9 mouse cellular contexts compared by ENCODE assay signal in genomic region chr19:6126789-6127580, GRCm38 (mm10). TPM values are rescaled to one million over a fixed set of nuclear protein-coding genes. Genes with fewer than 3 reads are reported as not detected.
A peak's percentile ranks its signal among the peaks of the same experiment; 100 is the strongest.
DNase-seq lines count a peak whose midpoint lies in the region; ATAC-seq and TF ChIP-seq lines count a peak whose summit lies in the region.
"Had no signal": no experiment of that assay in that cellular context is flagged by ENCODE, and none has a peak within 500 bp of the region (broad histone marks: within the 10 kb centered on the region; RNA-seq: fewer than 3 reads in every experiment).

No protein-coding gene starts in this region.

- H3K79me2 ChIP-seq in CH12.LX (replicated peaks; ENCODE audit: control insufficient read depth, extremely low read depth, insufficient read depth, poor library complexity, severe bottlenecking) (no peaks in the 10 kb centered on the region), macrophage (ENCODE audit: inconsistent target) (peaks cover 6% of the 10 kb centered on the region; the same call in 1 of the 2 replicates)

- H3K4me3 ChIP-seq in heart, embryonic 13.5 days = peak overlapping the region; percentile 63
- H3K4me3 ChIP-seq in CH12.LX (replicated peaks in 1 of 3; ENCODE audit: low read depth in 2 of 3, low read length in 2 of 3, poor library complexity in 1 of 3) (peak overlapping the region; percentile 30 to 56 (median 55)), macrophage (ENCODE audit: inconsistent target) (peak overlapping the region; percentile 67)
- peak overlapping the region; percentile 51 for H3K4me3 ChIP-seq in forebrain, postnatal 0 days (ENCODE audit: low read depth, low read length)

- H3K27ac ChIP-seq in heart, embryonic 13.5 days (replicated peaks) = peak overlapping the region; percentile 90
- H3K27ac ChIP-seq in CH12.LX (ENCODE audit: insufficient read depth, low read depth) (no peak overlapping the region), macrophage (peak overlapping the region; percentile 81)
- H3K27ac ChIP-seq in forebrain, postnatal 0 days (ENCODE audit: low read depth, low read length) = no peak overlapping the region

- in situ Hi-C loops in CH12.LX (cut with MboI; ENCODE audit: low pct_ligation_motif_present, low pct_unique_long_range_greater_than_20kb, low sequenced_read_pairs) = loop anchor here (10.0 kb wide), 1 partner anchor 162 kb away; the partner anchor contains the start of gene Pola2

- no peak for TF ChIP-seq RAD21 in CH12.LX (IDR thresholded peaks at IDR 0.05; ENCODE audit: low read depth, low read length)

- H3K36me3 ChIP-seq in heart, embryonic 13.5 days = no peaks in the 10 kb centered on the region
- H3K36me3 ChIP-seq in CH12.LX (replicated peaks in 1 of 2; ENCODE audit: control insufficient read depth in 1 of 2, insufficient read depth in 1 of 2, low read length in 1 of 2) = peaks cover 0 to 14% of the 10 kb centered on the region in 2 experiments
- H3K36me3 ChIP-seq in forebrain, postnatal 0 days (ENCODE audit: insufficient read depth) = no peaks in the 10 kb centered on the region
- peaks cover 8% of the 10 kb centered on the region; the same call in 1 of the 2 replicates for H3K36me3 ChIP-seq in macrophage (ENCODE audit: inconsistent target)

- TF ChIP-seq POLR2A in CH12.LX (IDR thresholded peaks at IDR 0.05; ENCODE audit: low read depth, low read length) = no peak

- no peak for TF ChIP-seq EP300 in CH12.LX (IDR thresholded peaks at IDR 0.05; ENCODE audit: low read length)

- no peaks in the 10 kb centered on the region for H3K27me3 ChIP-seq in heart, embryonic 13.5 days (replicated peaks)
- no peaks in the 10 kb centered on the region for H3K27me3 ChIP-seq in CH12.LX (replicated peaks)
- H3K27me3 ChIP-seq in forebrain, postnatal 0 days (ENCODE audit: insufficient read depth, low read length) = no peaks in the 10 kb centered on the region

- DNase-seq in heart, adult 11 months = no peak
- DNase-seq in CH12.LX (ENCODE audit: extremely low read depth) = no peak
- DNase-seq in forebrain, postnatal 0 days = no peak
- no peak for DNase-seq in Muller cell, postnatal 12 days (ENCODE audit: inconsistent ontology term)
- no peak for DNase-seq in cerebellum, postnatal 25 days
- DNase-seq in right cerebral cortex, postnatal 25 days = no peak
- DNase-seq: right cerebral cortex, adult 18-20 months had no signal

- dilution Hi-C loops in CH12.LX (cut with MboI; ENCODE audit: extremely low pct_ligation_motif_present, extremely low pct_unique_long_range_greater_than_20kb, low sequenced_read_pairs) = no loop called here

- no peak for TF ChIP-seq CTCF in CH12.LX (conservative IDR thresholded peaks at IDR 0.05 in 1 of 2, IDR thresholded peaks at IDR 0.05 in 1 of 2; ENCODE audit: low read depth in 2 of 2, low read length in 2 of 2)
- no peak for TF ChIP-seq CTCF in forebrain, postnatal 0 days (IDR thresholded peaks at IDR 0.05; ENCODE audit: low read depth)

- H3K9me3 ChIP-seq in heart, embryonic 13.5 days = no peaks in the 10 kb centered on the region; the same call in 1 of the 2 replicates
- no peaks in the 10 kb centered on the region for H3K9me3 ChIP-seq in CH12.LX (replicated peaks; ENCODE audit: low read length)
- H3K9me3 ChIP-seq in forebrain, postnatal 0 days (ENCODE audit: low read length) = no peaks in the 10 kb centered on the region

- H3K9ac ChIP-seq in heart, embryonic 13.5 days = peak overlapping the region; percentile 83
- peak overlapping the region; percentile 58 for H3K9ac ChIP-seq in CH12.LX (ENCODE audit: insufficient read depth, low read depth)
- no peak overlapping the region for H3K9ac ChIP-seq in forebrain, postnatal 0 days

- ATAC-seq in heart, embryonic 13.5 days (ENCODE audit: extremely low read depth, insufficient number of reproducible peaks, low FRiP score, low TSS enrichment) = no peak
- no peak for ATAC-seq in forebrain, postnatal 0 days

- peak overlapping the region; percentile 73 for H3K4me2 ChIP-seq in heart, embryonic 13.5 days
- peak overlapping the region; percentile 71 for H3K4me2 ChIP-seq in CH12.LX (ENCODE audit: insufficient read depth, low read depth, poor library complexity, severe bottlenecking)
- H3K4me2 ChIP-seq in forebrain, postnatal 0 days (ENCODE audit: low read depth) = peak overlapping the region; percentile 65

- peaks cover 13% of the 10 kb centered on the region; the same call in 1 of the 2 replicates for H3K4me1 ChIP-seq in heart, embryonic 13.5 days
- H3K4me1 ChIP-seq in CH12.LX (ENCODE audit: control insufficient read depth in 1 of 2, insufficient read depth in 2 of 2) = peaks cover 2 to 9% of the 10 kb centered on the region in 2 experiments; a peak in 3 of 4 replicates
- H3K4me1 ChIP-seq in forebrain, postnatal 0 days (ENCODE audit: insufficient read depth) = no peaks in the 10 kb centered on the region; the same call in 1 of the 2 replicates

- 69% methylated on average over 10 of the region's 10 CpGs for WGBS in heart, embryonic 13.5 days
- 74% methylated on average over 10 of the region's 10 CpGs for WGBS in forebrain, postnatal 0 days
- WGBS in macrophage (ENCODE audit: missing documents) = 63% methylated on average over 9 of the region's 10 CpGs

TF ChIP-seq in CH12.LX, 34 proteins besides CTCF, POLR2A, EP300 and RAD21 (continues in another document):
- TF ChIP-seq ZMIZ1 (IDR thresholded peaks at IDR 0.05; ENCODE audit: low read depth, low read length) (no peak), PAX5 (IDR thresholded peaks at IDR 0.05; ENCODE audit: low read length) (no peak)

RNA-seq across cellular contexts. Expression of gene Snx15, which starts 1.1 kb away (rescaled TPM):
- polyA plus RNA-seq in heart, embryonic 13.5 days (2015; fragmentation: Nextera tagmentation; extraction: Ambion mirVana) = 21.0 and 23.9 TPM in 2 replicates
- total RNA-seq in CH12.LX (2012; rRNA removed) (15.6 and 17.4 TPM in 2 replicates), CH12.LX (2014; rRNA removed) (14.0 and 15.3 TPM in 2 replicates)
- polyA plus RNA-seq in CH12.LX (2012; ENCODE audit: insufficient read length, low read depth) (14.4 and 15.7 TPM in 2 replicates), macrophage (2018) (28.8 to 41.8 TPM (median 33.8 TPM) in 3 replicates)
- 46.1 and 57.0 TPM in 2 replicates for total RNA-seq in forebrain, postnatal 0 days (2014; rRNA removed)
- 58.0 and 60.5 TPM in 2 replicates for polyA plus RNA-seq in forebrain, postnatal 0 days (2015; fragmentation: Nextera tagmentation; extraction: Ambion mirVana)
- total RNA-seq in macrophage (2018; cell fraction: chromatin; rRNA removed) = 10 to 100 TPM in 24 of 26 experiments, 1 to 10 TPM in 2; 5.6 to 97.0 (median 55.0) TPM
- total RNA-seq in macrophage (2018; cell fraction: cytosol; rRNA removed) = 10 to 100 TPM; 24.8 to 48.8 (median 38.4) TPM
- 10 to 100 TPM in 25 of 26 experiments, 1 to 10 TPM in 1; 9.1 to 77.4 (median 46.5) TPM for total RNA-seq in macrophage (2018; cell fraction: nucleus; rRNA removed)

RNA-seq across cellular contexts. Expression of gene Sac3d1, which starts 8.5 kb away (rescaled TPM):
- polyA plus RNA-seq in heart, embryonic 13.5 days (2015; fragmentation: Nextera tagmentation; extraction: Ambion mirVana) = 30.8 and 33.0 TPM in 2 replicates
- total RNA-seq in CH12.LX (2012; rRNA removed) = 27.0 and 31.0 TPM in 2 replicates
- 24.6 and 31.9 TPM in 2 replicates for total RNA-seq in CH12.LX (2014; rRNA removed)
- 26.9 and 29.8 TPM in 2 replicates for polyA plus RNA-seq in CH12.LX (2012; ENCODE audit: insufficient read length, low read depth)
- 44.8 and 67.7 TPM in 2 replicates for total RNA-seq in forebrain, postnatal 0 days (2014; rRNA removed)
- polyA plus RNA-seq in forebrain, postnatal 0 days (2015; fragmentation: Nextera tagmentation; extraction: Ambion mirVana) = 60.8 and 61.5 TPM in 2 replicates
- total RNA-seq in macrophage (2018; cell fraction: chromatin; rRNA removed) = 1 to 10 TPM in 25 of 26 experiments, under 1 TPM in 1; 0.80 to 6.3 (median 1.7) TPM
- total RNA-seq in macrophage (2018; cell fraction: cytosol; rRNA removed) = 1 to 10 TPM; 4.5 to 9.3 (median 7.0) TPM
- total RNA-seq in macrophage (2018; cell fraction: nucleus; rRNA removed) = 1 to 10 TPM; 1.2 to 5.4 (median 3.5) TPM
- 1.4 to 11.0 TPM (median 6.6 TPM) in 3 replicates for polyA plus RNA-seq in macrophage (2018)

RNA-seq across cellular contexts. Expression of gene Batf2, which starts 13.8 kb away (rescaled TPM):
- not detected in 2 replicates for polyA plus RNA-seq in heart, embryonic 13.5 days (2015; fragmentation: Nextera tagmentation; extraction: Ambion mirVana)
- total RNA-seq in CH12.LX (2012; rRNA removed) (not detected in 2 replicates), CH12.LX (2014; rRNA removed) (not detected in 2 replicates)
- polyA plus RNA-seq in CH12.LX (2012; ENCODE audit: insufficient read length, low read depth) (not detected in 2 replicates), macrophage (2018) (5.7 to 15.6 TPM (median 5.9 TPM) in 3 replicates)
- not detected in 2 replicates for total RNA-seq in forebrain, postnatal 0 days (2014; rRNA removed)
- polyA plus RNA-seq in forebrain, postnatal 0 days (2015; fragmentation: Nextera tagmentation; extraction: Ambion mirVana) = not detected in 2 replicates
- 100 to 1,000 TPM in 9 of 26 experiments, 10 to 100 TPM in 14, 1 to 10 TPM in 3; 5.2 to 320 (median 58.7) TPM for total RNA-seq in macrophage (2018; cell fraction: chromatin; rRNA removed)
- 10 to 100 TPM in 14 of 26 experiments, 1 to 10 TPM in 12; 6.7 to 97.4 (median 34.2) TPM for total RNA-seq in macrophage (2018; cell fraction: cytosol; rRNA removed)
- total RNA-seq in macrophage (2018; cell fraction: nucleus; rRNA removed) = 100 to 1,000 TPM in 12 of 26 experiments, 10 to 100 TPM in 14; 10.4 to 414 (median 73.6) TPM

RNA-seq across cellular contexts. Expression of gene Arl2, which starts 14.4 kb away (rescaled TPM):
- polyA plus RNA-seq in heart, embryonic 13.5 days (2015; fragmentation: Nextera tagmentation; extraction: Ambion mirVana) = 83.0 and 85.6 TPM in 2 replicates
- total RNA-seq in CH12.LX (2012; rRNA removed) = 35.4 and 48.4 TPM in 2 replicates
- 23.9 and 27.9 TPM in 2 replicates for total RNA-seq in CH12.LX (2014; rRNA removed)
- 28.0 and 36.9 TPM in 2 replicates for polyA plus RNA-seq in CH12.LX (2012; ENCODE audit: insufficient read length, low read depth)
- total RNA-seq in forebrain, postnatal 0 days (2014; rRNA removed) = 60.6 and 63.8 TPM in 2 replicates
- polyA plus RNA-seq in forebrain, postnatal 0 days (2015; fragmentation: Nextera tagmentation; extraction: Ambion mirVana) = 111 and 118 TPM in 2 replicates
- total RNA-seq in macrophage (2018; cell fraction: chromatin; rRNA removed) = 10 to 100 TPM in 14 of 26 experiments, 1 to 10 TPM in 12; 2.8 to 27.5 (median 11.5) TPM
- total RNA-seq in macrophage (2018; cell fraction: cytosol; rRNA removed) = 10 to 100 TPM; 19.4 to 37.0 (median 25.7) TPM
- total RNA-seq in macrophage (2018; cell fraction: nucleus; rRNA removed) = 10 to 100 TPM in 18 of 26 experiments, 1 to 10 TPM in 8; 5.3 to 30.1 (median 12.5) TPM
- 24.6 to 32.9 TPM (median 27.4 TPM) in 3 replicates for polyA plus RNA-seq in macrophage (2018)

RNA-seq across cellular contexts. Expression of gene Naaladl1, which starts 21.4 kb away (rescaled TPM):
- 0.09 and 0.24 TPM in 2 replicates for polyA plus RNA-seq in heart, embryonic 13.5 days (2015; fragmentation: Nextera tagmentation; extraction: Ambion mirVana)
- 0.25 and 0.34 TPM in 2 replicates for total RNA-seq in CH12.LX (2012; rRNA removed)
- 0.20 and 0.24 TPM in 2 replicates for total RNA-seq in CH12.LX (2014; rRNA removed)
- polyA plus RNA-seq in CH12.LX (2012; ENCODE audit: insufficient read length, low read depth) = 1.1 and 1.9 TPM in 2 replicates
- total RNA-seq in forebrain, postnatal 0 days (2014; rRNA removed) = 0.14 and 0.15 TPM in 2 replicates
- 0.39 and 0.51 TPM in 2 replicates for polyA plus RNA-seq in forebrain, postnatal 0 days (2015; fragmentation: Nextera tagmentation; extraction: Ambion mirVana)
- total RNA-seq in macrophage (2018; cell fraction: chromatin; rRNA removed) = 1 to 10 TPM in 1 of 26 experiments, under 1 TPM in 18, not detected in 7; 0.25 to 1.1 (median 0.44) TPM
- total RNA-seq in macrophage (2018; cell fraction: cytosol; rRNA removed) = not detected
- total RNA-seq in macrophage (2018; cell fraction: nucleus; rRNA removed) = under 1 TPM in 7 of 26 experiments, not detected in 19; 0.20 to 0.69 (median 0.28) TPM
- polyA plus RNA-seq in macrophage (2018) = not detected in 3 replicates

Comparison
In these comparisons a context has a peak if more than half of its experiments do, and no peak if none do; other contexts are left out.
1. H3K27ac ChIP-seq: peak in heart, embryonic 13.5 days (single experiment) and macrophage (single experiment); none in CH12.LX (single experiment) and forebrain, postnatal 0 days (single experiment).
2. Peak in every context shown above with its lines, with median percentiles within 50 percentile points of each other: H3K4me2 ChIP-seq and H3K4me3 ChIP-seq.